Mouse (Mus musculus) ES-E14 (cell line): ENCODE data around the gene Ceacam15.
"Not testable (repeated sequence)": the region's sequence is repeated elsewhere in the genome, so short reads cannot be mapped to it uniquely, and the experiment has no call there.

Source experiments
- MAFK ChIP-seq: IDR thresholded peaks from 2 replicates; pipeline ENCODE4 v1.6.1; 2014; ENCODE audit warnings: mild to moderate bottlenecking, low read depth, low read length, inconsistent platforms; ENCODE audit not compliant: insufficient read depth
- ZC3H11A ChIP-seq: IDR thresholded peaks from 2 replicates; pipeline ENCODE4 v1.6.1; 2012; ENCODE audit warnings: low read depth, mild to moderate bottlenecking, inconsistent platforms, low read length, borderline replicate concordance

- not testable (repeated sequence) for TF ChIP-seq MAFK, ZC3H11A
Measured at GRCm38 (mm10) chr7:16680194-16680593, 4.7 kb upstream of the Ceacam15 start.
